Mouse (Mus musculus): ENCODE data around the gene Myo1c. TPM values are rescaled to one million over a fixed set of nuclear protein-coding genes. Genes with fewer than 3 reads are reported as not detected.
"Not testable (repeated sequence)": the region's sequence is repeated elsewhere in the genome, so short reads cannot be mapped to it uniquely, and the experiment has no call there.

Myo1c gene
- polyA plus RNA-seq, 1 experiment from 2014 or later, result 47.5 TPM

DNA sequence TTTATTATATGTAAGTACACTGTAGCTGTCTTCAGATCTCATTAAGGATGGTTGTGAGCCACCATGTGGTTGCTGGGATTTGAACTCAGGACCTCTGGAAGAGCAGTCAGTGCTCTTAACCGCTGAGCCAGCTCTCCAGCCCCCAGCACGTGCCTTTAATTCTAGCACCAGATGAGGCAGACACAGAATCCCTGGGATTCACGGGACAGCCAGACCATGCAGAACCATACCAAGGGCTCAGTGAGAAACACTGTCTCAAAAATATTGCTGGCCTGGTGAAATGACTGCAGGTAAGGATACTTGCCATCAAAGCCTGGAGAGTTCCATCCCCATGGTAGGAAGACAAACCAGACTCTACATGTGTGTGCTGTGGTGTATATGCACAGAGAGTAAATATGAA, 47.2 kb downstream of the Myo1c start:
- WGBS, result 94% methylated on average over 3 of the region's 3 CpGs
- not testable (repeated sequence) for H3K27me3 ChIP-seq (ENCODE audit: control insufficient read depth, insufficient read depth, low read length); H3K4me1 ChIP-seq (ENCODE audit: control insufficient read depth in 2 of 2, insufficient read depth in 2 of 2, low read length in 2 of 2); H3K4me3 ChIP-seq (ENCODE audit: control insufficient read depth in 1 of 2, insufficient read depth in 1 of 2, low read depth in 1 of 2, low read length in 2 of 2); H3K9ac ChIP-seq (ENCODE audit: low read length); H3K4me2 ChIP-seq (ENCODE audit: low read length); H3K27ac ChIP-seq (replicated peaks in 1 of 2; ENCODE audit: control insufficient read depth in 1 of 2, insufficient read depth in 1 of 2, low read depth in 2 of 2, low read length in 2 of 2); H3K9me3 ChIP-seq (ENCODE audit: control insufficient read depth, low read length); ATAC-seq (ENCODE audit: insufficient number of reproducible peaks, insufficient read depth, low FRiP score, low read depth)
- peaks cover 99% of the 10 kb centered on the region for H3K36me3 ChIP-seq (ENCODE audit: control insufficient read depth, insufficient read depth, low read length)

DNA sequence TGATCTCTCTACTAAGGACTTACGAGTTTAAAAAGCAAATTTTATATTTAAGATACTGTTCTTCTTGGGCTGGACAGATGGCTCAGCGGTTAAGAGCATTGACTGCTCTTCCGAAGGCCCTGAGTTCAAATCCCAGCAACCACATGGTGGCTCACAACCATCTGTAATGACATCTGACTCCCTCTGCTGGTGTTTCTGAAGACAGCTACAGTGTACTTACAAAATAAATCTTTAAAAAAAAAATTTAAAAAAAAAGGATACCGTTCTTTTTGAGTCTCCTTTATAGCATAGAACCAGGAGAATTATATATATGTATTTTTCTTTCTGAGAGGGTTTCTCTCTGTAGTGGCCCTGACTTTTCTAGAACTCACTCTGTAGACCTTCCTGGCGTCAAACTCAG, 50.3 kb downstream of the Myo1c start:
- Histone ChIP-seq H3K4me2 (ENCODE audit: low read length) (no peak overlapping the region), H3K9me3 (ENCODE audit: control insufficient read depth, low read length) (no peaks in the 10 kb centered on the region), H3K27ac (replicated peaks in 1 of 2; ENCODE audit: control insufficient read depth in 1 of 2, insufficient read depth in 1 of 2, low read depth in 2 of 2, low read length in 2 of 2) (no peak overlapping the region), H3K27me3 (ENCODE audit: control insufficient read depth, insufficient read depth, low read length) (no peaks in the 10 kb centered on the region), H3K9ac (ENCODE audit: low read length) (no peak overlapping the region), H3K36me3 (ENCODE audit: control insufficient read depth, insufficient read depth, low read length) (peaks cover 99% of the 10 kb centered on the region), H3K4me1 (ENCODE audit: control insufficient read depth in 2 of 2, insufficient read depth in 2 of 2, low read length in 2 of 2) (peaks cover 0 to 4% of the 10 kb centered on the region in 2 experiments; a peak in 1 of 4 replicates), H3K4me3 (ENCODE audit: control insufficient read depth in 1 of 2, insufficient read depth in 1 of 2, low read depth in 1 of 2, low read length in 2 of 2) (no peak overlapping the region)
- ATAC-seq (ENCODE audit: insufficient number of reproducible peaks, insufficient read depth, low FRiP score, low read depth), result no peak
- WGBS, result 93% methylated on average over 5 of the region's 5 CpGs

DNA sequence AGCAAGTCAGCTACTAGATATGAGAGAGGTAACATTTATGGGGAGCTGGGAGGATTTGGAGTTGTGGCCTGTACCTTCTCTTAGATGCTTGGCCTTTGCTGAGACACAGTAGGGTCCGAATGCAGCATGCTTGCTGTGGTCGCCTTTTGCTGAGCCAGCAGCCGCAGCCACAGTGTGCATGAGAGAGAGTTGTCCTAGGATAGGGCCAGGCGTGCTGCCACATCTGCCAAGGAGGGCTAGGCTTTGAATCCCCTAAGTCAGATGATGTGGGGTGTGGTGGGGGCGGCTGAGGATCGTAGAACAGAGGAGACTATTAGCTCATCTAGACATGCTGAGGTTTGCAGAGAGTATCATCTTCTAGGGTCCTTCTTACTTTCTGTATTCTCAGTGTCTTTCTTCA, 52.5 kb downstream of the Myo1c start:
- no peak overlapping the region for H3K4me3 ChIP-seq (ENCODE audit: control insufficient read depth in 1 of 2, insufficient read depth in 1 of 2, low read depth in 1 of 2, low read length in 2 of 2)
- WGBS, result 95% methylated on average over 6 of the region's 6 CpGs
- no peaks in the 10 kb centered on the region for H3K27me3 ChIP-seq (ENCODE audit: control insufficient read depth, insufficient read depth, low read length)
- ATAC-seq (ENCODE audit: insufficient number of reproducible peaks, insufficient read depth, low FRiP score, low read depth), result no peak
- H3K4me1 ChIP-seq (ENCODE audit: control insufficient read depth in 2 of 2, insufficient read depth in 2 of 2, low read length in 2 of 2), result peaks cover 0 to 4% of the 10 kb centered on the region in 2 experiments; a peak in 1 of 4 replicates
- no peaks in the 10 kb centered on the region for H3K9me3 ChIP-seq (ENCODE audit: control insufficient read depth, low read length)
- peaks cover 95% of the 10 kb centered on the region for H3K36me3 ChIP-seq (ENCODE audit: control insufficient read depth, insufficient read depth, low read length)
- H3K9ac ChIP-seq (ENCODE audit: low read length), result no peak overlapping the region
- H3K4me2 ChIP-seq (ENCODE audit: low read length), result no peak overlapping the region
- no peak overlapping the region for H3K27ac ChIP-seq (replicated peaks in 1 of 2; ENCODE audit: control insufficient read depth in 1 of 2, insufficient read depth in 1 of 2, low read depth in 2 of 2, low read length in 2 of 2)

DNA sequence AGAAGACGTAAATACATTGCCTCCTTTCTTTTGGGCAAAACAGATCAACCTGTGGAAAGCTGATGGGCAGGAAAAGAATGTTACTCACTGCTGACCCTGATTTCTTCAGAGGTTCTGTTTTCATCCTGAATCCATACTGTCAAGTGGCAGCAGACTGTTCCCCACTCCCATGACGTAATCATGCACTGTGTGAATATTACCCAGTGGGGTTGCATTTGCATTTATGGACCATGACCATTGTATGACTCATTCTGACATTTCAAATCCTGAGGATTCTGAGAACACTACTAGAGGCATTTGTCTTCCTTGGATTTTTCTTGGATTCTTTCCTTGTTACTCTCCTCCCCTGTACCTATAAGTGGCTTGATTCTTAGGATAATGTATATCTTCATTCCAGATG, 53.4 kb downstream of the Myo1c start:
- Histone ChIP-seq H3K27me3 (ENCODE audit: control insufficient read depth, insufficient read depth, low read length) (no peaks in the 10 kb centered on the region), H3K4me2 (ENCODE audit: low read length) (no peak overlapping the region), H3K4me3 (ENCODE audit: control insufficient read depth in 1 of 2, insufficient read depth in 1 of 2, low read depth in 1 of 2, low read length in 2 of 2) (no peak overlapping the region), H3K27ac (replicated peaks in 1 of 2; ENCODE audit: control insufficient read depth in 1 of 2, insufficient read depth in 1 of 2, low read depth in 2 of 2, low read length in 2 of 2) (no peak overlapping the region), H3K4me1 (ENCODE audit: control insufficient read depth in 2 of 2, insufficient read depth in 2 of 2, low read length in 2 of 2) (peaks cover 0 to 4% of the 10 kb centered on the region in 2 experiments; a peak in 1 of 4 replicates), H3K9me3 (ENCODE audit: control insufficient read depth, low read length) (no peaks in the 10 kb centered on the region), H3K9ac (ENCODE audit: low read length) (no peak overlapping the region), H3K36me3 (ENCODE audit: control insufficient read depth, insufficient read depth, low read length) (peaks cover 89% of the 10 kb centered on the region)
- ATAC-seq (ENCODE audit: insufficient number of reproducible peaks, insufficient read depth, low FRiP score, low read depth), result no peak
- WGBS, result 94% methylated on average over 2 of the region's 2 CpGs

DNA sequence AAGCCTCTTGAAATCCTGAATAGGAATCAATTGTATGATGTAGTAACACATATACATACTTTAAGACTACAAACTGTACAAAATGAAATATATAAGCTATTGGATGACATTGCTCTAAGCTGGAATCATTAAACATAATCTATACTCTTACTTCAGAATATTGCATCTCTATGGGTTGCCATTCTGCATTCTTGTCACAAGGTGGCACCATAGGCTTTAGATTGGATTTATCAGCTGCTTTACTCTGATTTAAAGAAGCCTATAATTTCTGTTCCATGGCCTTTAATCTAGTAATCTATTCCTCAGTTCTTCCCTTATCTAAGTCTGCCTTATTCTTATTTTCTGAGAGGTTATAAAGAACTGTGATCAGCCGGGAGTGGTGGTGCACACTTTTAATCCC, 63.6 kb downstream of the Myo1c start:
- no peak overlapping the region for H3K27ac ChIP-seq (replicated peaks in 1 of 2; ENCODE audit: control insufficient read depth in 1 of 2, insufficient read depth in 1 of 2, low read depth in 2 of 2, low read length in 2 of 2)
- H3K9ac ChIP-seq (ENCODE audit: low read length), result no peak overlapping the region
- H3K27me3 ChIP-seq (ENCODE audit: control insufficient read depth, insufficient read depth, low read length), result no peaks in the 10 kb centered on the region
- no peaks in the 10 kb centered on the region for H3K4me1 ChIP-seq (ENCODE audit: control insufficient read depth in 2 of 2, insufficient read depth in 2 of 2, low read length in 2 of 2)
- no peak overlapping the region for H3K4me3 ChIP-seq (ENCODE audit: control insufficient read depth in 1 of 2, insufficient read depth in 1 of 2, low read depth in 1 of 2, low read length in 2 of 2)
- H3K4me2 ChIP-seq (ENCODE audit: low read length), result no peak overlapping the region
- no peak for ATAC-seq (ENCODE audit: insufficient number of reproducible peaks, insufficient read depth, low FRiP score, low read depth)
- WGBS, result 92% methylated on average over 1 of the region's 1 CpGs
- no peaks in the 10 kb centered on the region for H3K36me3 ChIP-seq (ENCODE audit: control insufficient read depth, insufficient read depth, low read length)
- no peaks in the 10 kb centered on the region for H3K9me3 ChIP-seq (ENCODE audit: control insufficient read depth, low read length)

DNA sequence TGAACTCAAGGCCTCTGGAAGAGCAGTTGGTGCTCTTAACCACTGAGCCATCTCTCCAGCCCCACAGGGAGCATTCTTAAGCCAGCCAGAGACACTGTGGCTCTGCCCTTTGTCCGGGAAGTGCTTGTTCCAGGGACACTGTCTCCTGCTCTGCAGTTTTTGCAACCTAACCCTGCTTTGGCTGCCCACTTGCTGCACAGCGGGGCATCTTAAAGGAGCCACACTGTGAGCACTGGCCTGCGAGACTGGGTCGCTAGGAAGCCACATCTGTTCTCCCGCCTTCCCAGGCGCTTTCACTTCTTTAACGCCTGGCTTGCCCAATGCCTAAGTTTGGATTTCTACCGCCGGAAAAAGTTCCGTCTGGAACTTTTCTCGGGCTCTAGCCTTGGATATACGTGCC, 65.3 kb downstream of the Myo1c start:
- Histone ChIP-seq H3K9me3 (ENCODE audit: control insufficient read depth, low read length) (no peaks in the 10 kb centered on the region; the same call in 1 of the 2 replicates), H3K27ac (replicated peaks in 1 of 2; ENCODE audit: control insufficient read depth in 1 of 2, insufficient read depth in 1 of 2, low read depth in 2 of 2, low read length in 2 of 2) (no peak overlapping the region), H3K9ac (ENCODE audit: low read length) (peak overlapping the region; percentile 48; the same call in 1 of the 2 replicates), H3K4me3 (ENCODE audit: control insufficient read depth in 1 of 2, insufficient read depth in 1 of 2, low read depth in 1 of 2, low read length in 2 of 2) (no peak overlapping the region; a peak in 1 of 4 replicates), H3K27me3 (ENCODE audit: control insufficient read depth, insufficient read depth, low read length) (no peaks in the 10 kb centered on the region), H3K36me3 (ENCODE audit: control insufficient read depth, insufficient read depth, low read length) (no peaks in the 10 kb centered on the region), H3K4me2 (ENCODE audit: low read length) (peak overlapping the region; percentile 49), H3K4me1 (ENCODE audit: control insufficient read depth in 2 of 2, insufficient read depth in 2 of 2, low read length in 2 of 2) (no peaks in the 10 kb centered on the region)
- ATAC-seq (ENCODE audit: insufficient number of reproducible peaks, insufficient read depth, low FRiP score, low read depth), result no peak
- WGBS, result 18% methylated on average over 12 of the region's 12 CpGs

DNA sequence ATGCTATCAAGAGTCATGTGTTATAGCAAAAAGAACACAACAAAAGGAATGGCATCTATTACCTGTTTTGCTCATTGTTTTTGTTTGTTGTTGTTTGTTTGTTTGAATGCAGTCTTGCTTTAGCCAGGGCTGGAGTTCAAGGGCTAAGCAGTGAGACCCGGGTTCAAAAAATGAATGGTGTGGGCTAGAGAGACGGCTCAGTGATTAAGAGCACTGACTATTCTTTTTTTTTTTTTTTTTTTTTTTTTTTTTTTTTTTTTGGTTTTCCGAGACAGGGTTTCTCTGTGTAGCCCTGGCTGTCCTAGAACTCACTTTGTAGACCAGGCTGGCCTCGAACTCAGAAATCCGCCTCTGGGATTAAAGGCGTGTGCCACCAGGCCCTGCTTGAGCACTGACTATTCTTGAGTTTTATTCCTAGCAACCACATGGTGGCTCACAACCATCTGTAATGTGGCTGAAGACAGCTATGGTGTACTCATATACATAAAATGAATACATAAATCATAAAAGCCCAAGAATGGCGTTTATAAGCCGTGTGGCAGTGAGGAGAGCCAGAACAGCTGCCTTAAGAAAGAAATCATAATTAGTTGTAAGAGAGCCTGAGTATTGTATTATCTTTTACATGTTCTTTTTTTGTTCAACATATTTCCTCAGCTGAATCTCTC, 66.5 kb downstream of the Myo1c start:
- Histone ChIP-seq H3K36me3 (ENCODE audit: control insufficient read depth, insufficient read depth, low read length) (no peaks in the 10 kb centered on the region), H3K4me2 (ENCODE audit: low read length) (no peak overlapping the region), H3K9ac (ENCODE audit: low read length) (no peak overlapping the region), H3K4me3 (ENCODE audit: control insufficient read depth in 1 of 2, insufficient read depth in 1 of 2, low read depth in 1 of 2, low read length in 2 of 2) (no peak overlapping the region), H3K4me1 (ENCODE audit: control insufficient read depth in 2 of 2, insufficient read depth in 2 of 2, low read length in 2 of 2) (no peaks in the 10 kb centered on the region), H3K27ac (replicated peaks in 1 of 2; ENCODE audit: control insufficient read depth in 1 of 2, insufficient read depth in 1 of 2, low read depth in 2 of 2, low read length in 2 of 2) (no peak overlapping the region), H3K9me3 (ENCODE audit: control insufficient read depth, low read length) (peaks cover 8% of the 10 kb centered on the region; the same call in 1 of the 2 replicates), H3K27me3 (ENCODE audit: control insufficient read depth, insufficient read depth, low read length) (no peaks in the 10 kb centered on the region)
- ATAC-seq (ENCODE audit: insufficient number of reproducible peaks, insufficient read depth, low FRiP score, low read depth), result no peak
- 80% methylated on average over 8 of the region's 8 CpGs for WGBS

DNA sequence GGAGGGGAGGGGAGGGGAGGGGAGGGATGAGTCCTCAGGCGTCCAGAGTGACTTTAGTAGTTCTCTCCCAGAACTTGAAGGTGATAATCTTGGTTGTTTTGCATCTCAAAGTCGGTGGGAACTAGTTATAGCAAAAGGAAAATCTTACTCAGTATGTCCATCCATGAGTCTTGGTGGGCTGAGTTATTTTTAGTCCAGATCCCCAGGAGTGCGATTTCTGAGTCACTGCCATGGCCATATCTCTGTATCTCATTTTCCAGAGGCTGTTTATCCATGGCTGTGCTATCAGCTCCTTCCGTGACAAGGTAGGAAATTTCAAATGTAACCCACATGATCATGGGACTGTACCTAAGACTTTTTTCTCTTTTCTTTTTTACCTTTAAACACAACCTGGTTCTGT, 72.0 kb downstream of the Myo1c start:
- Histone ChIP-seq H3K4me2 (ENCODE audit: low read length) (no peak overlapping the region), H3K27ac (replicated peaks in 1 of 2; ENCODE audit: control insufficient read depth in 1 of 2, insufficient read depth in 1 of 2, low read depth in 2 of 2, low read length in 2 of 2) (peak overlapping the region in 1 of 2 experiments; percentile 10; a peak in 1 of 4 replicates)
- no peak for ATAC-seq (ENCODE audit: insufficient number of reproducible peaks, insufficient read depth, low FRiP score, low read depth)

More for the DNA sequence above, 72.0 kb downstream of the Myo1c start:
- 8% methylated on average over 4 of the region's 4 CpGs for WGBS
- peaks cover 0 to 7% of the 10 kb centered on the region in 2 experiments; a peak in 2 of 4 replicates for H3K4me1 ChIP-seq (ENCODE audit: control insufficient read depth in 2 of 2, insufficient read depth in 2 of 2, low read length in 2 of 2)
- no peaks in the 10 kb centered on the region for H3K36me3 ChIP-seq (ENCODE audit: control insufficient read depth, insufficient read depth, low read length)
- peaks cover 8% of the 10 kb centered on the region; the same call in 1 of the 2 replicates for H3K9me3 ChIP-seq (ENCODE audit: control insufficient read depth, low read length)
- H3K27me3 ChIP-seq (ENCODE audit: control insufficient read depth, insufficient read depth, low read length), result no peaks in the 10 kb centered on the region
- H3K4me3 ChIP-seq (ENCODE audit: control insufficient read depth in 1 of 2, insufficient read depth in 1 of 2, low read depth in 1 of 2, low read length in 2 of 2), result no peak overlapping the region
- H3K9ac ChIP-seq (ENCODE audit: low read length), result no peak overlapping the region
